Mouse (Mus musculus): Measurements from ENCODE around the gene Rpl32. TPM values are rescaled to one million over a fixed set of nuclear protein-coding genes. Genes with fewer than 3 reads are reported as not detected.

Rpl32 gene
- total and polyA plus RNA-seq, 3 experiments: 4,514 to 5,400 TPM; not detected in 1

GRCm38 (mm10) chr6:115776363-115776762, 32.2 kb downstream of the Rpl32 start:
- 0 out of 2 replicates have a peak, but pooled peaks cover 2% of the 10 kb centered on the region for H3K79me2 ChIP-seq (ENCODE audit: control insufficient read depth, insufficient read depth, low read length, poor library complexity)
- H3K27me3 ChIP-seq (ENCODE audit: control insufficient read depth in 1 of 2, insufficient read depth in 2 of 2, low read length in 2 of 2): no peaks in the 10 kb centered on the region
- H3K27ac ChIP-seq (ENCODE audit: control insufficient read depth, low read depth, low read length): no peak overlapping the region
- no peak overlapping the region for H3K9ac ChIP-seq (ENCODE audit: control insufficient read depth, low read depth, low read length, poor library complexity, severe bottlenecking)
- H3K4me3 ChIP-seq (ENCODE audit: control insufficient read depth in 1 of 2, insufficient read depth in 1 of 2, low read depth in 2 of 2, low read length in 2 of 2): peak overlapping the region in 1 of 2 experiments; percentile 12; a peak in 1 of 4 replicates
- DNase-seq (ENCODE audit: low read depth, low spot score): peak; percentile 70
- H3K9me3 ChIP-seq (replicated peaks; ENCODE audit: insufficient read depth, low read length): no peaks in the 10 kb centered on the region
- TF ChIP-seq POLR2AphosphoS2 (IDR thresholded peaks at IDR 0.05; ENCODE audit: low read length): no peak
- no peak for TF ChIP-seq MAZ (IDR thresholded peaks at IDR 0.05; ENCODE audit: low read depth, low read length)
- no peak for TF ChIP-seq MEF2A (IDR thresholded peaks at IDR 0.05; ENCODE audit: extremely low read depth, insufficient replicate concordance, low read depth, low read length, poor library complexity, severe bottlenecking)
- peak; percentile 84 for TF ChIP-seq GATA1 (IDR thresholded peaks at IDR 0.05; ENCODE audit: low read depth, low read length)
- TF ChIP-seq ETS1 (IDR thresholded peaks at IDR 0.05; ENCODE audit: low read depth, low read length): peak; percentile 64; the same call in 1 of the 2 replicates
- no peak for TF ChIP-seq ZMIZ1 (IDR thresholded peaks at IDR 0.05; ENCODE audit: low read depth, low read length)
- TF ChIP-seq MYB (IDR thresholded peaks at IDR 0.05; ENCODE audit: low read depth, low read length): no peak
- TF ChIP-seq MAFK (IDR thresholded peaks at IDR 0.05; ENCODE audit: borderline replicate concordance, low read depth, low read length): no peak
- no peak for TF ChIP-seq ZNF384 (IDR thresholded peaks at IDR 0.05; ENCODE audit: low read depth, low read length)
- peak; percentile 40; the same call in 1 of the 2 replicates for TF ChIP-seq TAL1 (IDR thresholded peaks at IDR 0.05; ENCODE audit: low read length)
- TF ChIP-seq RCOR1 (IDR thresholded peaks at IDR 0.05; ENCODE audit: low read depth, low read length): no peak; the same call in 1 of the 2 replicates
- no peak; the same call in 1 of the 2 replicates for TF ChIP-seq MAX (IDR thresholded peaks at IDR 0.05; ENCODE audit: low read length)
- peak; percentile 45; the same call in 1 of the 2 replicates for TF ChIP-seq MYC (IDR thresholded peaks at IDR 0.05; ENCODE audit: low read depth, low read length)
- no peak for TF ChIP-seq NELFE (IDR thresholded peaks at IDR 0.05; ENCODE audit: low read depth, low read length)
- TF ChIP-seq MXI1 (IDR thresholded peaks at IDR 0.05; ENCODE audit: low read depth, low read length): peak; percentile 70
- TF ChIP-seq TCF12 (IDR thresholded peaks at IDR 0.05; ENCODE audit: low read depth, low read length): no peak
- TF ChIP-seq SIN3A (IDR thresholded peaks at IDR 0.05; ENCODE audit: low read length): peak; percentile 59
- no peak for TF ChIP-seq RAD21 (IDR thresholded peaks at IDR 0.05; ENCODE audit: low read depth, low read length)
- TF ChIP-seq JUND (IDR thresholded peaks at IDR 0.05; ENCODE audit: low read depth, low read length): no peak
- TF ChIP-seq USF2 (IDR thresholded peaks at IDR 0.05; ENCODE audit: borderline replicate concordance in 1 of 2, insufficient read depth in 1 of 2, low read depth in 1 of 2, low read length in 2 of 2): no peak
- TF ChIP-seq EP300 (IDR thresholded peaks at IDR 0.05; ENCODE audit: low read depth in 1 of 2, low read length in 2 of 2): peak in 1 of 2 experiments; percentile 49; a peak in 2 of 4 replicates
- no peak for TF ChIP-seq E2F4 (IDR thresholded peaks at IDR 0.05; ENCODE audit: borderline replicate concordance, low read depth, low read length)
- peaks cover 6 to 21% of the 10 kb centered on the region in 2 experiments for H3K4me1 ChIP-seq (ENCODE audit: control insufficient read depth in 1 of 2, insufficient read depth in 2 of 2, low read length in 2 of 2)
- peaks cover 0 to 19% of the 10 kb centered on the region in 2 experiments; a peak in 2 of 4 replicates for H3K36me3 ChIP-seq (ENCODE audit: control insufficient read depth in 1 of 2, insufficient read depth in 2 of 2, low read length in 2 of 2)

Data from MEL (cell line).